Mouse (Mus musculus) thymus, adult 2 months (tissue): ENCODE measurements around the gene D630045J12Rik. TPM values are rescaled to one million over a fixed set of nuclear protein-coding genes. Genes with fewer than 3 reads are reported as not detected.

Source experiments
- DNase-seq: peaks from one replicate; pipeline ENCODE4 v3.0.0; 2021
- H3K27ac ChIP-seq: fragments of 200-500 bp; 2 replicates; pipeline ENCODE4 v1.5.1; 2012; ENCODE audit warnings: low read length, control low read depth; ENCODE audit not compliant: control insufficient read depth, insufficient read depth
- H3K27me3 ChIP-seq: fragments of 200-500 bp; 2 replicates; pipeline ENCODE4 v1.6.1; 2012; ENCODE audit warnings: mild to moderate bottlenecking, low read length, moderate library complexity, mixed read lengths; ENCODE audit not compliant: control insufficient read depth, insufficient read depth
- H3K36me3 ChIP-seq: fragments of 200-500 bp; 2 replicates; pipeline ENCODE4 v1.6.1; 2012; ENCODE audit warnings: mild to moderate bottlenecking, low read length, moderate library complexity; ENCODE audit not compliant: control insufficient read depth, insufficient read depth
- H3K4me1 ChIP-seq: fragments of 200-500 bp; replicated peaks from 2 replicates; pipeline ENCODE4 v1.6.1; 2012; ENCODE audit warnings: low read length; ENCODE audit not compliant: control insufficient read depth, insufficient read depth
- H3K4me3 ChIP-seq: fragments of 200-500 bp; 2 replicates; pipeline ENCODE4 v1.5.1; 2012; ENCODE audit warnings: mild to moderate bottlenecking, low read length, control low read depth, moderate library complexity; ENCODE audit not compliant: control insufficient read depth, insufficient read depth
- CTCF ChIP-seq: fragments of 200-500 bp; IDR thresholded peaks from 2 replicates; pipeline ENCODE4 v1.5.1; 2012; ENCODE audit warnings: mild to moderate bottlenecking, control low read depth, low read length, moderate library complexity, borderline replicate concordance; ENCODE audit not compliant: control insufficient read depth, poor library complexity, insufficient read depth; ENCODE audit errors: extremely low read depth
- POLR2A ChIP-seq: fragments of 200-500 bp; IDR thresholded peaks from 2 replicates; pipeline ENCODE4 v1.6.1; 2012; ENCODE audit warnings: mild to moderate bottlenecking, low read length, control low read depth, moderate library complexity; ENCODE audit not compliant: control insufficient read depth, poor library complexity, insufficient read depth; ENCODE audit errors: extremely low read depth
- WGBS: fragments of 180-500 bp; shearing (Covaris S2); methylation state at CpG from one replicate; pipeline ENCODE4 v1.1.7; 2018; 5-methylcytosine and 5-hydroxymethylcytosine counted together
- polyA plus RNA-seq: library from polyadenylated mRNA; depleted of rRNA; stranded (reverse); fragments of >200 nt; gene quantifications from 2 replicates; pipeline ENCODE4 v1.2.3, GENCODE M21; 2012

D630045J12Rik gene
- polyA plus RNA-seq, 1 experiment: 0.82 TPM

DNA sequence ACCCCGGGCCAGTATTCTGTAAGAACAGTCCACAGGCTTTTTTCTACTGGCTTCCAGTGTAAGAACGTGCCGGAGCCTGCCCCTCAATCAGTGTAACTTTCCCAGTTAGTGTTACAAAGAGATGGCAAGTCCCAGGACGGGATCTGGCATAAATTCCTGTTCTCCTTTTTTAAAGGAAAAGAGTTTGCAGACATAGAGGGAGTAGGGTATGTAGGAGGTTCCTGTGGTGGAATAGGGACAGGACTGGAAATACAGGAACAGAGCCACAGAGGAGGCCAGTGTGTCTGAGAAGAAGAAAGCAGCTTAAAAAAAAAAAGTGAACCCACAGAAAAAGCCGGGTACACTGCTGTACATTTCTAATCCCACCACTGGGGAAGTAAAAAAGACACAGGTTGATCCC lies 52.3 kb downstream of the D630045J12Rik start:
- Histone ChIP-seq H3K36me3 (no peaks in the 10 kb centered on the region), H3K4me3 (no peak overlapping the region), H3K27ac (no peak overlapping the region), H3K4me1 (no peaks in the 10 kb centered on the region), H3K27me3 (no peaks in the 10 kb centered on the region)
- no peak for DNase-seq
- WGBS: 75% methylated on average over 5 of the region's 5 CpGs
- no peak for TF ChIP-seq POLR2A
- no peak for TF ChIP-seq CTCF

DNA sequence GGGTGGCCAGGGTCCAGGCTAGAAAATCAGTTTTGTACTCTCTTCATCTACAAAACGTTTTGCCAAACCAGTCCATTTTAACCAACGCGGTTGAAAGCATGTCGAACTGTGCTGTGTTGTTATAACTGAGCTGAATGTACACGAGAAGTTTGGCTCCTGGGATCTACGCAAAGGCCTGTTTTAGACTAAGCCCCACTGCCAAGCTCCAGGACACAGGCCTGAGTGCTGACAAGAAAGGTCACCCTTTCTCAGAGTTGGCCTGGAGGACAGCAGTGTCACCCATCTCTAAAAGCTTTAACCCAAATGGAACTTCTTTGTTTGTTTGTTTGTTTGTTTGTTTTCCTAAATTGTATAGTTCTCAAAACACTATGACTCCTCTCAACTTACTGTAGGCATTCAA lies 54.2 kb downstream of the D630045J12Rik start:
- Histone ChIP-seq H3K27ac (no peak overlapping the region), H3K4me1 (no peaks in the 10 kb centered on the region), H3K27me3 (no peaks in the 10 kb centered on the region), H3K36me3 (no peaks in the 10 kb centered on the region), H3K4me3 (no peak overlapping the region)
- WGBS: 96% methylated on average over 6 of the region's 6 CpGs
- no peak for DNase-seq
- TF ChIP-seq CTCF (no peak), POLR2A (no peak)

DNA sequence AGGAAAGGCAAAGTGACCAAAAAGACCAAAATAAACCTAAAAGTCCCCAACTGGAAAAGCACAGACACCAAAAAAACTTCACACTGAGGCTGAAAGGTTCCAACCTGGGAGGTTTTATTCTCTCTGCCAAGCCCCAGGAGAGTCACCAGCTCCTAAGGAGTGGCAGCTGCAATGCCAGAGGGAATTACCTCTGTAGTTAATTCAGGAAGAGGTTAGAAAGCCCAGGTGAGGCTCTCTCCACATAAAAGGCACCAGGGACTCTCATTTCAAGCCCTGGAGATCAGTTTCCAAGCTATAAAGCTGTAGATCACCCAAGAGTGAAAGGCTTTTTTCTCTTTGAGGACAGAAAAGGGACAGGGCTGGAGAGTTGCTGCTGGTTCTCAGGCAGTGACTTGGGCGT lies 55.1 kb downstream of the D630045J12Rik start:
- Histone ChIP-seq H3K27ac (no peak overlapping the region), H3K4me3 (no peak overlapping the region), H3K27me3 (no peaks in the 10 kb centered on the region), H3K36me3 (no peaks in the 10 kb centered on the region), H3K4me1 (no peaks in the 10 kb centered on the region)
- TF ChIP-seq CTCF (no peak), POLR2A (no peak)
- 100% methylated on average over 1 of the region's 1 CpGs for WGBS
- DNase-seq: no peak

DNA sequence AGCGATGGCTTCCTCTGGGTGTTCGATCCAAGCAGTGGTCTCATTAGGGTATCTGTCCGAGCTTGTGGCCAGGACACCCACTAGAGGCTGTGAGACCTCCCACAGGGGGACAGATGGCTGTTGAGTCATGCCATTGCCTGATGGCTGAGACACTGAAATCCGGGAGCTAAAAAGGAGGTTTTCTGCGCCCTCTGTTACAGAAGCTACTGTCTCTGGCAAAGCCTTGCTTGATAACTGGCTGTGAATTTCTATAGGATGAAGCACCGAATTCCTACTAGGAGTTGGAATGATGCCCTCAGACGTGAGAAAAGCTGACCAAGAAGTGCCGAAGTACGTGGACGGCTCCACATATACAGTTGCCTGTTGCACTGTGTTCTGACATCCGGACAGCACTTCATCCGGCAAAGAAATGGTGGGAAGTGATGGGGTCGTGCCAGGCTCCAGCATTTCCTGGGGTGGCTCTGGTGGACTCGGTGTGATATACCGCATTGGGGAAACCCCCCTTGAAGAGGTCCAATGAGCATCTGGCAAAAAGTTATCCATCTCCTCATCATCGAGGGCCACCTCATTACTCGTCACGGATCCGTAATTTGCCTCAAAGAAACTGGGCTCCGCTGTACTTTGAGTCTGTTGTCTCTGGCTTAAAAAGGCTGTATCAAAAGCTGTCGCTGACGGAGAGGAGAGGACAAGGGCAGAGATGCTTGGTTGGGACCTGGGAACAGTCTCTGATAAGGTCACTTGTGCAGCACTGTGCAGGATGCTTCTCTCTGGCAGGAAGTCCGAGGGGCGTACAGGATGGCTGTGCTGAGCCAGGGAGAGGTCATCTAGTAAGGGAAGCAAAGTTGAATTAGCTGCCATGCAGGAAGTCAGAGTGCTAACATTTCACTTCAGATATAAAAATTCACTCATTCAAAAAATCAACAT lies 57.3 kb downstream of the D630045J12Rik start:
- H3K4me3 ChIP-seq: no peak overlapping the region
- no peaks in the 10 kb centered on the region for H3K27me3 ChIP-seq
- 97% methylated on average over 24 of the region's 24 CpGs for WGBS
- no peak overlapping the region for H3K27ac ChIP-seq
- no peaks in the 10 kb centered on the region for H3K36me3 ChIP-seq
- TF ChIP-seq CTCF (no peak), POLR2A (no peak)
- no peak for DNase-seq
- no peaks in the 10 kb centered on the region for H3K4me1 ChIP-seq

DNA sequence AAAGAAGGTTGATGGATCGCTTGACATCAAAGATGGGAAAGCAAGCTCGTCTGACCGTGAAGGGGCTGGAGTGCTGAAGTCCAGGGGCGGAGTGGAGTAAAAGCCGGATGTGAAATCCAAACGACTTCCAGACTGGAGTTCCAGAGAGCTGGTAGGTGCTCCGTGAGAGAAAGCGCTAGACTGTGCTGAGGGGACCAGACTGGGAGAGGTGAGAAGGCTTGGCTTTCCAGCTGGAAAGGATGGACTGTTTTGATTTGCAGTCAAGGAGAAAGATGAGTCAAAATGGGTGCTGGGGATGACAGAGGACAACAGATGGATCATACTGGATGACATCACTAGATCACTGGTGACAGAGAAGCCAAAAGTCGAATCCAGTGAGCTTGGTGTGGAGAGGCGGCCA lies 58.5 kb downstream of the D630045J12Rik start:
- TF ChIP-seq POLR2A (no peak), CTCF (no peak)
- Histone ChIP-seq H3K36me3 (no peaks in the 10 kb centered on the region), H3K27ac (no peak overlapping the region), H3K4me3 (no peak overlapping the region), H3K27me3 (no peaks in the 10 kb centered on the region), H3K4me1 (no peaks in the 10 kb centered on the region)
- DNase-seq: no peak
- 95% methylated on average over 10 of the region's 10 CpGs for WGBS

DNA sequence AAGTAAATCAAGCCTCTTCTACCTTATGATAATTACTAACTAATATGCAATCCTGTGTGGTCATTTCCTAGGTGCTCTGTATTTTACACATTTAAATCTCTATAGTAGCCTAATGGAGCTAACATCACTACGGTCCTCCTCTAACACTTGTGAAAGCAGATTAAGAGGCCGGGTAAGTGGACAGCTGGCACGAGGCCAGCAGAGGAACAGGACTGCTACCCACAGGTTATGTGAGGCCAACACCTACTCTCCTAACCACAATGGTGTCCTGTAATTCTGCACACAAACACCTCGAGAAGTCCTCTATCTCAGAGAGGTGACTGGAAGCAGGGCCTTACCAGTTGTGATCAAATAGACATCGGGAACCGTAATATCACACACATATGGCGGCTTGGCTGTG lies 59.8 kb downstream of the D630045J12Rik start:
- 91% methylated on average over 7 of the region's 7 CpGs for WGBS
- Histone ChIP-seq H3K27me3 (no peaks in the 10 kb centered on the region), H3K4me3 (no peak overlapping the region), H3K36me3 (no peaks in the 10 kb centered on the region), H3K4me1 (no peaks in the 10 kb centered on the region), H3K27ac (no peak overlapping the region)
- DNase-seq: no peak
- TF ChIP-seq POLR2A (no peak), CTCF (no peak)
